Mouse (Mus musculus): ENCODE results near the gene Gm5861.
"Not testable (repeated sequence)": the region's sequence is repeated elsewhere in the genome, so short reads cannot be mapped to it uniquely, and the experiment has no call there.

The Gm5861 gene

DNA sequence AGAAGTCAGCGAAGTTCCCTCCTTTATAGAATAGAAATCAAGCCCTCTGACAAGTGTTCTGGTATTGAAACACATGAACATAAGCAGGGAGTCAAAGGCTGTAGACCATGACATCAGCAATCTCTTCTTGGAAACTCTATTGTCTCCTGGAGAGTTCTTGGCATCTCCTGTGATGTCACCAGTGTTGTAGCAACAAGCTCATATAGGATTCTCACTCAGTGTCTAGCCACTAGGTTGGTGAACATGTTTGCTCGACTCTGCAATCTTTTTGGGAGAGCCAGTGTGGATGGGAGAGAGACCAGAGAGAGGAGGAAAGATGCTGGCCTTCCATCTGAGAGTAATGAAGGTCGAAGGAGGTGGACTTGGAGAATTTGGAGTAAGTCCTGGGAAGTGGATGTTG, at the start of gene Gm5861:
TSS of gene Gm5861 (plus strand) at position 301 of the 400 bp plus-strand sequence.
- DNase-seq (ENCODE audit: low read depth), result not testable (repeated sequence)

GRCm38 (mm10) chr5:11138031-11138430, 44.8 kb upstream of the Gm5861 start:
- not testable (repeated sequence) for DNase-seq (ENCODE audit: low read depth)
